Mouse (Mus musculus): ENCODE results near the gene Ptges2. TPM values are rescaled to one million over a fixed set of nuclear protein-coding genes. Genes with fewer than 3 reads are reported as not detected.
"Not testable (repeated sequence)": the region's sequence is repeated elsewhere in the genome, so short reads cannot be mapped to it uniquely, and the experiment has no call there.

Ptges2 gene
- total and polyA plus RNA-seq, 3 experiments, result 30.4 to 396 (median 47.0) TPM

DNA sequence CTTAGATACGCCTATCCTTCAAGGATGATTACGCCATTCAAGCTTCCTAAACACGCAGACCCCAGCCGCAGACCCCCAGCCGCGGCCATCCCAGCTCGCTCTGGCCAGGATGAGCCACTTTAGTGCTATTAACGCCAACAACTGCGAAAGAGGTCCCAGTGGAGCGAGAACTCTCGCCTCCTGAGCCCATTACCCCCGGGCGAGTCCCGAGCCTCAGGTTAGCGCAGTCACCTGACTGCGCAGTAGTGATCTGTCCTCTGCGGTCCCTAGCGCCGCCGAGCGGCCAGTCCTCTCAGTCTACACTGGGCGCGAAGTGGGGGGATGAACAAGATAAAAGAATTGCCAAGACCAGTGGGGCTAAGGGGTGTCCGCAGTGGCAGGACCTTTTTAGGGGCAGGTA, 34.3 kb upstream of the Ptges2 start:
- Histone ChIP-seq H3K4me1 (ENCODE audit: control insufficient read depth in 1 of 2, insufficient read depth in 2 of 2, low read length in 2 of 2) (peaks cover 0 to 6% of the 10 kb centered on the region in 2 experiments; a peak in 2 of 4 replicates), H3K36me3 (ENCODE audit: control insufficient read depth in 1 of 2, insufficient read depth in 2 of 2, low read length in 2 of 2) (peaks cover 0 to 3% of the 10 kb centered on the region in 2 experiments; a peak in 2 of 4 replicates), H3K9ac (ENCODE audit: control insufficient read depth, low read depth, low read length, poor library complexity, severe bottlenecking) (no peak overlapping the region), H3K9me3 (replicated peaks; ENCODE audit: insufficient read depth, low read length) (no peaks in the 10 kb centered on the region), H3K27ac (ENCODE audit: control insufficient read depth, low read depth, low read length) (no peak overlapping the region), H3K4me3 (ENCODE audit: control insufficient read depth in 1 of 2, insufficient read depth in 1 of 2, low read depth in 2 of 2, low read length in 2 of 2) (no peak overlapping the region), H3K79me2 (ENCODE audit: control insufficient read depth, insufficient read depth, low read length, poor library complexity) (peaks cover 6% of the 10 kb centered on the region; the same call in 1 of the 2 replicates), H3K27me3 (ENCODE audit: control insufficient read depth in 1 of 2, insufficient read depth in 2 of 2, low read length in 2 of 2) (peaks cover 3 to 4% of the 10 kb centered on the region in 2 experiments; a peak in 3 of 4 replicates)
- DNase-seq (ENCODE audit: low read depth, low spot score), result no peak
- TF ChIP-seq BHLHE40 (IDR thresholded peaks at IDR 0.05; ENCODE audit: borderline replicate concordance, low read depth, low read length), result no peak
- no peak for TF ChIP-seq RAD21 (IDR thresholded peaks at IDR 0.05; ENCODE audit: low read depth, low read length)
- TF ChIP-seq MEF2A (IDR thresholded peaks at IDR 0.05; ENCODE audit: extremely low read depth, insufficient replicate concordance, low read depth, low read length, poor library complexity, severe bottlenecking), result no peak
- no peak for TF ChIP-seq SIN3A (IDR thresholded peaks at IDR 0.05; ENCODE audit: low read length)
- TF ChIP-seq NELFE (IDR thresholded peaks at IDR 0.05; ENCODE audit: low read depth, low read length), result no peak
- no peak for TF ChIP-seq CHD1 (IDR thresholded peaks at IDR 0.05; ENCODE audit: low read depth, low read length)
- no peak for TF ChIP-seq POLR2A (IDR thresholded peaks at IDR 0.05; ENCODE audit: control insufficient read depth in 1 of 2, insufficient read depth in 1 of 2, low read depth in 1 of 2, low read length in 2 of 2, poor library complexity in 1 of 2)
- TF ChIP-seq USF2 (IDR thresholded peaks at IDR 0.05; ENCODE audit: borderline replicate concordance in 1 of 2, insufficient read depth in 1 of 2, low read depth in 1 of 2, low read length in 2 of 2), result no peak
- TF ChIP-seq UBTF (IDR thresholded peaks at IDR 0.05; ENCODE audit: borderline replicate concordance, insufficient read depth, low read depth, low read length), result no peak
- no peak for TF ChIP-seq MAFK (IDR thresholded peaks at IDR 0.05; ENCODE audit: borderline replicate concordance, low read depth, low read length)
- no peak for TF ChIP-seq GATA1 (IDR thresholded peaks at IDR 0.05; ENCODE audit: low read depth, low read length)
- TF ChIP-seq CTCF (IDR thresholded peaks at IDR 0.05 in 2 of 3, conservative IDR thresholded peaks at IDR 0.05 in 1 of 3; ENCODE audit: control insufficient read depth in 1 of 3, insufficient read depth in 1 of 3, low read depth in 2 of 3, low read length in 3 of 3, poor library complexity in 1 of 3, severe bottlenecking in 1 of 3), result no peak
- TF ChIP-seq NRF1 (IDR thresholded peaks at IDR 0.05; ENCODE audit: insufficient read depth, low read depth, low read length, poor library complexity, severe bottlenecking), result no peak
- TF ChIP-seq ZKSCAN1 (IDR thresholded peaks at IDR 0.05; ENCODE audit: low read depth, low read length), result no peak
- TF ChIP-seq CHD2 (IDR thresholded peaks at IDR 0.05; ENCODE audit: low read length), result no peak
- TF ChIP-seq HCFC1 (IDR thresholded peaks at IDR 0.05; ENCODE audit: low read depth, low read length), result no peak
- TF ChIP-seq MAX (IDR thresholded peaks at IDR 0.05; ENCODE audit: low read length), result no peak
- no peak for TF ChIP-seq ZC3H11A (IDR thresholded peaks at IDR 0.05; ENCODE audit: low read depth, low read length)
- no peak for TF ChIP-seq TBP (IDR thresholded peaks at IDR 0.05; ENCODE audit: low read depth, low read length)

DNA sequence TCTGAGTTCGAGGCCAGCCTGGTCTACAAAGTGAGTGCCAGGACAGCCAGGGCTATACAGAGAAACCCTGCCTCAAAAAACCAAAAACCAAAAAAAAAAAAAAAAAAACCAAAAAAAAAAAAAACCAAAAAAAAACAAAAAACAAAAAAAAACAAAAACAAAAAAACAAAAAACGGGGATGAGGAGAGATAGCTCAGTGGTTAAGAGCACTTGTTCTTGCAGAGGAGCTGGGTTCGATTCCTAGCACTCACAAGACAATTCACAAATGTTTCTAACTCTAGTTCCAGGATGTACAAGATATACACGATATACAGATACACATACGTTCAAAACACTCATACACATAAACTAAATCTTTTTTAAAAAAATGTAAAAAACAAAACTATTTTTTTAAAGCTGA, 33.4 kb upstream of the Ptges2 start:
- DNase-seq (ENCODE audit: low read depth, low spot score); H3K79me2 ChIP-seq (ENCODE audit: control insufficient read depth, insufficient read depth, low read length, poor library complexity); H3K27me3 ChIP-seq (ENCODE audit: control insufficient read depth in 1 of 2, insufficient read depth in 2 of 2, low read length in 2 of 2); H3K9me3 ChIP-seq (replicated peaks; ENCODE audit: insufficient read depth, low read length); H3K36me3 ChIP-seq (ENCODE audit: control insufficient read depth in 1 of 2, insufficient read depth in 2 of 2, low read length in 2 of 2); H3K4me1 ChIP-seq (ENCODE audit: control insufficient read depth in 1 of 2, insufficient read depth in 2 of 2, low read length in 2 of 2): not testable (repeated sequence)
- Histone ChIP-seq H3K4me3 (ENCODE audit: control insufficient read depth in 1 of 2, insufficient read depth in 1 of 2, low read depth in 2 of 2, low read length in 2 of 2) (peak overlapping the region; percentile 70 to 80), H3K9ac (ENCODE audit: control insufficient read depth, low read depth, low read length, poor library complexity, severe bottlenecking) (peak overlapping the region; percentile 82), H3K27ac (ENCODE audit: control insufficient read depth, low read depth, low read length) (peak overlapping the region; percentile 68)
- TF ChIP-seq ZNF384 (IDR thresholded peaks at IDR 0.05; ENCODE audit: low read depth, low read length), result peak; percentile 83

Measured in MEL (cell line).